Mouse (Mus musculus) CH12.LX (cell line): ENCODE results near the gene Olfr508. TPM values are rescaled to one million over a fixed set of nuclear protein-coding genes. Genes with fewer than 3 reads are reported as not detected.
"Not testable (repeated sequence)": the region's sequence is repeated elsewhere in the genome, so short reads cannot be mapped to it uniquely, and the experiment has no call there.

Experiments
- DNase-seq: peaks from one replicate; pipeline ENCODE4 v3.0.0-alpha.2; 2013; ENCODE audit errors: extremely low read depth
- H3K27ac ChIP-seq: 2 replicates; pipeline ENCODE4 v1.5.1; 2012; ENCODE audit warnings: low read depth, mild to moderate bottlenecking, control low read depth, moderate library complexity; ENCODE audit not compliant: insufficient read depth
- H3K27me3 ChIP-seq: replicated peaks from 2 replicates; pipeline ENCODE3; 2012; ENCODE audit warnings: inconsistent platforms
- H3K36me3 ChIP-seq, 2 experiments: replicated peaks in 1 of 2; 2 replicates each; pipeline versions ENCODE3 to v1.6.1; 2012; ENCODE audit warnings: inconsistent platforms in 1 of 2, low read length in 1 of 2, mild to moderate bottlenecking in 1 of 2, mixed read lengths in 1 of 2, moderate library complexity in 1 of 2; ENCODE audit not compliant: control insufficient read depth in 1 of 2, insufficient read depth in 1 of 2
- H3K4me1 ChIP-seq, 2 experiments: 2 replicates each; pipeline ENCODE4 v1.6.1; 2012; ENCODE audit warnings: inconsistent platforms in 1 of 2, moderate library complexity in 1 of 2; ENCODE audit not compliant: insufficient read depth in 2 of 2, control insufficient read depth in 1 of 2
- H3K4me2 ChIP-seq: 2 replicates; pipeline ENCODE4 v1.6.1; 2012; ENCODE audit warnings: low read depth, mild to moderate bottlenecking, control low read depth; ENCODE audit not compliant: poor library complexity, insufficient read depth, severe bottlenecking
- H3K4me3 ChIP-seq, 3 experiments: fragments of 150-350 bp in 1 of 3; sonication (generic) in 1 of 3; replicated peaks in 1 of 3; 2 replicates each; pipeline versions ENCODE3 to v1.5.1; 2011 to 2012; ENCODE audit warnings: low read depth in 2 of 3, low read length in 2 of 3, mild to moderate bottlenecking in 2 of 3, moderate library complexity in 2 of 3, control low read depth in 1 of 3, improper control_type of control experiment in 1 of 3, inconsistent platforms in 1 of 3, mixed read lengths in 1 of 3; ENCODE audit not compliant: poor library complexity in 1 of 3
- H3K79me2 ChIP-seq: replicated peaks from 2 replicates; pipeline ENCODE4 v1.6.1; 2012; ENCODE audit warnings: mild to moderate bottlenecking, moderate library complexity; ENCODE audit not compliant: control insufficient read depth, poor library complexity, insufficient read depth, severe bottlenecking; ENCODE audit errors: extremely low read depth
- H3K9ac ChIP-seq: 2 replicates; pipeline ENCODE4 v1.6.1; 2012; ENCODE audit warnings: low read depth, mild to moderate bottlenecking, control low read depth, moderate library complexity; ENCODE audit not compliant: insufficient read depth
- H3K9me3 ChIP-seq: replicated peaks from 2 replicates; pipeline ENCODE3; 2012; ENCODE audit warnings: low read length, inconsistent platforms, mixed read lengths
- CHD1 ChIP-seq: IDR thresholded peaks from 2 replicates; pipeline ENCODE4 v1.6.1; 2012; ENCODE audit warnings: low read depth, low read length, improper control_type of control experiment, inconsistent platforms
- CHD2 ChIP-seq: IDR thresholded peaks from 2 replicates; pipeline ENCODE4 v1.6.1; 2011; ENCODE audit warnings: low read length, improper control_type of control experiment
- E2F4 ChIP-seq: IDR thresholded peaks from 2 replicates; pipeline ENCODE4 v1.6.1; 2011; ENCODE audit warnings: low read depth, low read length, improper control_type of control experiment; ENCODE audit not compliant: insufficient replicate concordance
- ELF1 ChIP-seq: IDR thresholded peaks from 2 replicates; pipeline ENCODE4 v1.6.1; 2014; ENCODE audit warnings: low read depth, mild to moderate bottlenecking, inconsistent platforms, low read length, improper control_type of control experiment
- GABPA ChIP-seq: IDR thresholded peaks from 2 replicates; pipeline ENCODE4 v1.6.1; 2012; ENCODE audit warnings: low read depth, low read length, improper control_type of control experiment, inconsistent platforms; ENCODE audit not compliant: insufficient replicate concordance
- HCFC1 ChIP-seq: IDR thresholded peaks from 2 replicates; pipeline ENCODE4 v1.6.1; 2012; ENCODE audit warnings: low read depth, mild to moderate bottlenecking, inconsistent platforms, low read length, improper control_type of control experiment
- JUND ChIP-seq: conservative IDR thresholded peaks from 2 replicates; pipeline ENCODE4 v1.6.1; 2011; ENCODE audit warnings: low read depth, low read length, improper control_type of control experiment
- KAT2A ChIP-seq: IDR thresholded peaks from 2 replicates; pipeline ENCODE4 v1.6.1; 2012; ENCODE audit warnings: low read length, improper control_type of control experiment, inconsistent platforms; ENCODE audit not compliant: insufficient replicate concordance
- MAX ChIP-seq: IDR thresholded peaks from 2 replicates; pipeline ENCODE4 v1.6.1; 2011; ENCODE audit warnings: low read length, improper control_type of control experiment
- MAZ ChIP-seq: IDR thresholded peaks from 2 replicates; pipeline ENCODE4 v1.6.1; 2012; ENCODE audit warnings: low read depth, mild to moderate bottlenecking, inconsistent platforms, low read length, improper control_type of control experiment, moderate library complexity
- MEF2A ChIP-seq: IDR thresholded peaks from 2 replicates; pipeline ENCODE4 v1.6.1; 2014; ENCODE audit warnings: low read depth, mild to moderate bottlenecking, inconsistent platforms, low read length, improper control_type of control experiment, borderline replicate concordance
- MYC ChIP-seq: IDR thresholded peaks from 2 replicates; pipeline ENCODE4 v1.6.1; 2011; ENCODE audit warnings: low read depth, mild to moderate bottlenecking, improper control_type of control experiment, low read length
- NRF1 ChIP-seq: IDR thresholded peaks from 2 replicates; pipeline ENCODE4 v1.6.1; 2014; ENCODE audit warnings: low read depth, mild to moderate bottlenecking, inconsistent platforms, low read length, improper control_type of control experiment, moderate library complexity
- SIN3A ChIP-seq: IDR thresholded peaks from 2 replicates; pipeline ENCODE4 v1.6.1; 2012; ENCODE audit warnings: low read length, improper control_type of control experiment, inconsistent platforms
- SMC3 ChIP-seq: IDR thresholded peaks from 2 replicates; pipeline ENCODE4 v1.6.1; 2011; ENCODE audit warnings: low read depth, low read length, improper control_type of control experiment
- TCF12 ChIP-seq: IDR thresholded peaks from 2 replicates; pipeline ENCODE4 v1.6.1; 2014; ENCODE audit warnings: low read depth, mild to moderate bottlenecking, inconsistent platforms, low read length, improper control_type of control experiment
- UBTF ChIP-seq: IDR thresholded peaks from 2 replicates; pipeline ENCODE4 v1.6.1; 2012; ENCODE audit warnings: low read depth, mild to moderate bottlenecking, inconsistent platforms, low read length, improper control_type of control experiment, moderate library complexity
- ZC3H11A ChIP-seq: IDR thresholded peaks from 2 replicates; pipeline ENCODE4 v1.6.1; 2012; ENCODE audit warnings: low read depth, mild to moderate bottlenecking, inconsistent platforms, low read length, improper control_type of control experiment
- ZMIZ1 ChIP-seq: IDR thresholded peaks from 2 replicates; pipeline ENCODE4 v1.6.1; 2012; ENCODE audit warnings: low read depth, mild to moderate bottlenecking, inconsistent platforms, low read length, improper control_type of control experiment
- ZNF384 ChIP-seq: IDR thresholded peaks from 2 replicates; pipeline ENCODE4 v1.6.1; 2012; ENCODE audit warnings: low read depth, low read length, improper control_type of control experiment, inconsistent platforms
- dilution Hi-C: fragments of 300-500 bp; cut with MboI; formaldehyde crosslinking; loops from 2 replicates; pipeline ENCODE4 v1.14.3; 2020; ENCODE audit warnings: low sequenced_read_pairs; ENCODE audit not compliant: extremely low pct_unique_long_range_greater_than_20kb, extremely low pct_ligation_motif_present
- in situ Hi-C: fragments of 300-500 bp; cut with MboI; formaldehyde crosslinking; loops from 3 replicates; pipeline ENCODE4 v1.14.3; 2019; ENCODE audit warnings: low sequenced_read_pairs, low pct_ligation_motif_present, low pct_unique_long_range_greater_than_20kb, mixed read lengths
- polyA plus RNA-seq: library from polyadenylated mRNA; unstranded; fragments of >175 nt; gene quantifications from 2 replicates; pipeline ENCODE4 v1.2.1, GENCODE M21; 2012; ENCODE audit warnings: low read depth; ENCODE audit not compliant: insufficient read length
- total RNA-seq, 2 experiments: library from RNA; depleted of rRNA; stranded (reverse); fragments of 300-350 nt in 1 of 2; fragments of >200 nt in 1 of 2; gene quantifications; 2 replicates each; pipeline ENCODE4 v1.2.3; 2012 to 2014

Gene Olfr508
- total and polyA plus RNA-seq, 3 experiments: not detected

GRCm38 (mm10) chr7:108610487-108610886 is 19.3 kb upstream of the Olfr508 start, which contains the start of gene Olfr506:
Gene Olfr506 (plus strand): TSS chr7:108610787.
- no peak within 1 kb of the TSS for H3K27ac ChIP-seq
- H3K4me2 ChIP-seq: no peak within 1 kb of the TSS
- H3K4me1 ChIP-seq: no peaks in the 10 kb centered on the region
- no peaks in the 10 kb centered on the region for H3K36me3 ChIP-seq
- no peak within 1 kb of the TSS for H3K4me3 ChIP-seq
- H3K79me2 ChIP-seq: no peaks in the 10 kb centered on the region
- no peak within 1 kb of the TSS for H3K9ac ChIP-seq
- in situ Hi-C loops: no loop called here
- TF ChIP-seq MYC (no peak), MAX (no peak), SMC3 (no peak)
- no peak for DNase-seq
- dilution Hi-C loops: no loop called here
- H3K27me3 ChIP-seq: no peaks in the 10 kb centered on the region
- peaks cover 8% of the 10 kb centered on the region for H3K9me3 ChIP-seq

- no peak overlapping the region for H3K4me2 ChIP-seq
- no peaks in the 10 kb centered on the region for H3K9me3 ChIP-seq
- H3K4me1 ChIP-seq: no peaks in the 10 kb centered on the region
- H3K4me3 ChIP-seq: no peak overlapping the region
- no peak for DNase-seq
- no peak overlapping the region for H3K9ac ChIP-seq
- H3K27me3 ChIP-seq: no peaks in the 10 kb centered on the region
- in situ Hi-C loops: no loop called here
- dilution Hi-C loops: no loop called here
- H3K79me2 ChIP-seq: no peaks in the 10 kb centered on the region
- H3K27ac ChIP-seq: no peak overlapping the region
- no peak for TF ChIP-seq NRF1
- TF ChIP-seq ZC3H11A: no peak
- no peak for TF ChIP-seq E2F4
- no peak for TF ChIP-seq KAT2A
- TF ChIP-seq, all 38 proteins: peak for 0
- H3K36me3 ChIP-seq: no peaks in the 10 kb centered on the region
Measured at GRCm38 (mm10) chr7:108614110-108614509, 15.7 kb upstream of the Olfr508 start.

GRCm38 (mm10) chr7:108616781-108617180 is 13.0 kb upstream of the Olfr508 start:
- H3K4me2 ChIP-seq, H3K9ac ChIP-seq, H3K79me2 ChIP-seq, DNase-seq, H3K4me1 ChIP-seq, in situ Hi-C loops, H3K36me3 ChIP-seq, H3K27me3 ChIP-seq, dilution Hi-C loops, H3K27ac ChIP-seq, H3K4me3 ChIP-seq, H3K9me3 ChIP-seq: not testable (repeated sequence)

- Histone ChIP-seq H3K27ac (no peak within 1 kb of the TSS), H3K9ac (no peak within 1 kb of the TSS), H3K36me3 (no peaks in the 10 kb centered on the region), H3K79me2 (no peaks in the 10 kb centered on the region), H3K4me1 (no peaks in the 10 kb centered on the region), H3K9me3 (peaks cover 7% of the 10 kb centered on the region), H3K27me3 (no peaks in the 10 kb centered on the region), H3K4me2 (no peak within 1 kb of the TSS), H3K4me3 (no peak within 1 kb of the TSS)
- in situ Hi-C loops (no loop called here), dilution Hi-C loops (no loop called here)
- DNase-seq: no peak
- TF ChIP-seq CHD2 (no peak), TCF12 (no peak), ZMIZ1 (no peak), ELF1 (no peak), MEF2A (no peak), MYC (no peak), ZC3H11A (no peak), UBTF (no peak), GABPA (no peak), SIN3A (no peak), ZNF384 (no peak), MAZ (no peak), CHD1 (no peak), JUND (no peak), HCFC1 (no peak)
Measured at GRCm38 (mm10) chr7:108621514-108621913, 8.3 kb upstream of the Olfr508 start, which contains the start of gene Olfr507. Gene Olfr507 (plus strand): TSS chr7:108621814.
